Comparison of ENCODE assay signal across 37 mouse cellular contexts in genomic region chr5:114976935-114977334, GRCm38 (mm10). TPM values are rescaled to one million over a fixed set of nuclear protein-coding genes. Genes with fewer than 3 reads are reported as not detected.
"Had no signal": no experiment of that assay in that cellular context is flagged by ENCODE, and none has a peak within 500 bp of the region (broad histone marks: within the 10 kb centered on the region; RNA-seq: fewer than 3 reads in every experiment).

No protein-coding gene starts in this region.

- H3K36me3 ChIP-seq: embryonic facial prominence, embryonic 10.5 days; embryonic facial prominence, embryonic 12.5 days; embryonic facial prominence, embryonic 13.5 days; embryonic facial prominence, embryonic 15.5 days; forebrain, embryonic 10.5 days; forebrain, embryonic 12.5 days; forebrain, embryonic 15.5 days had no signal

- H3K27ac ChIP-seq: embryonic facial prominence, embryonic 10.5 days; embryonic facial prominence, embryonic 12.5 days; embryonic facial prominence, embryonic 13.5 days; embryonic facial prominence, embryonic 15.5 days; forebrain, embryonic 10.5 days; forebrain, embryonic 12.5 days; forebrain, embryonic 13.5 days; forebrain, embryonic 15.5 days; gastrocnemius, adult 2 months; heart, adult 2 months had no signal

- H3K9me3 ChIP-seq: embryonic facial prominence, embryonic 10.5 days; embryonic facial prominence, embryonic 12.5 days; embryonic facial prominence, embryonic 13.5 days; embryonic facial prominence, embryonic 15.5 days; forebrain, embryonic 10.5 days; forebrain, embryonic 12.5 days; forebrain, embryonic 13.5 days; forebrain, embryonic 15.5 days had no signal

- H3K4me2 ChIP-seq: embryonic facial prominence, embryonic 12.5 days; embryonic facial prominence, embryonic 13.5 days; embryonic facial prominence, embryonic 15.5 days; forebrain, embryonic 12.5 days; forebrain, embryonic 13.5 days; forebrain, embryonic 15.5 days had no signal

- H3K4me3 ChIP-seq: embryonic facial prominence, embryonic 10.5 days; embryonic facial prominence, embryonic 12.5 days; embryonic facial prominence, embryonic 13.5 days; embryonic facial prominence, embryonic 15.5 days; erythroblast, embryonic 14.5 days; forebrain, embryonic 10.5 days; forebrain, embryonic 12.5 days; forebrain, embryonic 13.5 days; forebrain, embryonic 15.5 days; gastrocnemius, adult 2 months; heart, adult 2 months had no signal

- H3K9ac ChIP-seq: embryonic facial prominence, embryonic 12.5 days; embryonic facial prominence, embryonic 13.5 days; embryonic facial prominence, embryonic 15.5 days; forebrain, embryonic 12.5 days; forebrain, embryonic 13.5 days; forebrain, embryonic 15.5 days; forebrain, postnatal 0 days had no signal

- ATAC-seq: forebrain, embryonic 13.5 days; forebrain, embryonic 14.5 days; forebrain, embryonic 15.5 days; forebrain, embryonic 16.5 days; forebrain, postnatal 0 days had no signal

- DNase-seq: cerebellum, adult 9-10 months; cerebellum, adult 9-11 months; cerebellum, postnatal 10 days; cerebellum, postnatal 14 days; cerebellum, postnatal 25 days; cerebellum, postnatal 36 days; embryo, embryonic 11 days; forebrain, postnatal 0 days; gastrocnemius, adult 2 months; gastrocnemius, postnatal 10 days; gastrocnemius, postnatal 14 days; gastrocnemius, postnatal 25 days; gastrocnemius, postnatal 36 days; heart, adult 11 months; heart, adult 18-20 months; heart, adult 2 months had no signal

- H3K27me3 ChIP-seq: embryonic facial prominence, embryonic 12.5 days; embryonic facial prominence, embryonic 13.5 days; embryonic facial prominence, embryonic 15.5 days; forebrain, embryonic 12.5 days; forebrain, embryonic 13.5 days; forebrain, embryonic 15.5 days had no signal

RNA-seq across cellular contexts. Expression of gene Hnf1a, which starts 6.0 kb away (rescaled TPM):
- total RNA-seq: common myeloid progenitor, adult 5-6 weeks; forebrain, postnatal 0 days; gastrocnemius, adult 18-20 months; gastrocnemius, adult 2 months; gastrocnemius, adult 8-10 months; gastrocnemius, postnatal 10 days; gastrocnemius, postnatal 14 days; gastrocnemius, postnatal 25 days; gastrocnemius, postnatal 36 days; gastrocnemius, postnatal 4 days; granulocyte monocyte progenitor cell, adult 5-6 weeks; heart, adult 18-20 months; heart, adult 2 months; heart, adult 8-10 months had no signal
- polyA plus RNA-seq: cortical plate, adult 2 months; embryonic facial prominence, embryonic 11.5 days; embryonic facial prominence, embryonic 13.5 days; forebrain, embryonic 10.5 days; forebrain, embryonic 11.5 days; forebrain, embryonic 12.5 days; forebrain, embryonic 14.5 days; forebrain, embryonic 15.5 days; forebrain, postnatal 0 days; frontal cortex, adult 2 months; heart, adult 2 months had no signal

RNA-seq across cellular contexts. Expression of gene Oasl1, which starts 53.9 kb away (rescaled TPM):
- total RNA-seq: gastrocnemius, adult 8-10 months; gastrocnemius, postnatal 10 days; gastrocnemius, postnatal 14 days had no signal
- polyA plus RNA-seq: embryonic facial prominence, embryonic 10.5 days; erythroblast, embryonic 14.5 days; forebrain, embryonic 10.5 days had no signal
